Mouse (Mus musculus) hindbrain, embryonic 11.5 days (tissue): ENCODE data around the gene Mapk3. TPM values are rescaled to one million over a fixed set of nuclear protein-coding genes. Genes with fewer than 3 reads are reported as not detected.

Experiments
- ATAC-seq: fragments of 200-750 bp; cut with Nextera tagmentation; 2 replicates; pipeline ENCODE4 v1.8.0; 2017; ENCODE audit warnings: mild to moderate bottlenecking, moderate TSS enrichment, moderate library complexity; ENCODE audit not compliant: low FRiP score
- DNase-seq: peaks from one replicate; pipeline ENCODE4 v3.0.0-alpha.2; 2015; ENCODE audit warnings: low spot score
- H3K27ac ChIP-seq: fragments of 300-500 bp; sonication (generic); 2 replicates; pipeline ENCODE4 v1.5.1; 2014; ENCODE audit warnings: mild to moderate bottlenecking, low read depth, low read length
- H3K27me3 ChIP-seq: fragments of 300-500 bp; sonication (generic); 2 replicates; pipeline ENCODE4 v1.6.1; 2014; ENCODE audit warnings: mild to moderate bottlenecking, low read length, moderate library complexity, mixed read lengths; ENCODE audit not compliant: control insufficient read depth, insufficient read depth
- H3K36me3 ChIP-seq: fragments of 300-500 bp; sonication (generic); 2 replicates; pipeline ENCODE4 v1.6.1; 2014; ENCODE audit warnings: mild to moderate bottlenecking, low read length, moderate library complexity, mixed read lengths; ENCODE audit not compliant: control insufficient read depth, insufficient read depth
- H3K4me1 ChIP-seq: fragments of 300-500 bp; sonication (generic); replicated peaks from 2 replicates; pipeline ENCODE4 v1.6.1; 2014; ENCODE audit warnings: low read length, mixed read lengths; ENCODE audit not compliant: control insufficient read depth, insufficient read depth
- H3K4me2 ChIP-seq: fragments of 300-500 bp; sonication (generic); replicated peaks from 2 replicates; pipeline ENCODE4 v1.6.1; 2014; ENCODE audit warnings: mild to moderate bottlenecking, low read depth, low read length
- H3K4me3 ChIP-seq: fragments of 300-500 bp; sonication (generic); 2 replicates; pipeline ENCODE4 v1.5.1; 2014; ENCODE audit warnings: low read depth, low read length
- H3K9ac ChIP-seq: fragments of 300-500 bp; sonication (generic); 2 replicates; pipeline ENCODE4 v1.6.1; 2014; ENCODE audit warnings: low read depth, low read length
- H3K9me3 ChIP-seq: fragments of 300-500 bp; sonication (generic); 2 replicates; pipeline ENCODE4 v1.6.1; 2016; ENCODE audit warnings: low read length; ENCODE audit not compliant: control insufficient read depth
- WGBS: fragments of 180-500 bp; shearing (Covaris S2); extraction: QIAGEN DNeasy Blood & Tissue Kit; methylation state at CpG from one replicate; pipeline ENCODE4 v1.1.7; 2014; 5-methylcytosine and 5-hydroxymethylcytosine counted together
- polyA plus RNA-seq: library from polyadenylated mRNA; unstranded; fragments of >200 nt; fragmentation: Nextera tagmentation; extraction: Ambion mirVana; gene quantifications from 2 replicates; pipeline ENCODE4 v1.2.1, GENCODE M21; 2014

Mapk3 gene
- polyA plus RNA-seq, result 47.2 and 51.8 TPM in 2 replicates

DNA sequence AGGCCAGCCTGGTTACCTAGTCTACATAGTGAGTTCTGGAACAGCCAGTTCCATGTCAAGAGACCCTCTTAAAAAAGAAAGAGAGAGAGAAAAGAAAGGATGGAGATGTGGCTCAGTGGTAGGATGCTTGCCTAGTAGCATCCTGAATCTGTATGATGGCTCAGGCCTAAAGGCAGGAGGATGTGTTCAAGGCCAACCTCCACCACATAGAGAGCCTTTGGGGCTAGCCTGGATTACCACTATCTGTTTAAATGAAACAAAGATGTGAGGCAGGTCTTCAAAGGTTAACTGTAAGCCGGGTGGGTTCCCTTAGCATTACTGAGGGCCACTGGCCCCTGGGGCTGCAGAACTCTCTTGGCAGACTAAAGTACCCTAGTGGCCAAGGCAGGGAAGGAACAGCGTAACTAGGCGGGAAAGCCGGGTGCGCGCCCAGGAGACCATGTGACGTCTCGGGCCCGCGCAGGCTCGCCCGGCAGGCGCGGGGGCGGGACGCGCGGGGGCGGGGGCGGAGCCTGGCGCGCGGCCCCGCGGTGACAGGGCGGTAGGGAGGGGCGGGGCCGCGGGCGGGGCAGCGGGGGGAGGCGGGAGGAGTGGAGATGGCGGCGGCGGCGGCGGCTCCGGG is at the start of gene Mapk3:
Gene Mapk3, plus strand, starts transcription at position 552 of the 622 bp plus-strand sequence.
- DNase-seq (peak; percentile 92), ATAC-seq (peak; percentile 73)
- peak within 1 kb of the TSS; percentile 70 for H3K4me3 ChIP-seq
- H3K4me2 ChIP-seq, result peak within 1 kb of the TSS; percentile 92
- peak within 1 kb of the TSS; percentile 80 for H3K27ac ChIP-seq
- no peaks in the 10 kb centered on the region for H3K9me3 ChIP-seq
- H3K27me3 ChIP-seq, result no peaks in the 10 kb centered on the region
- H3K36me3 ChIP-seq, result no peaks in the 10 kb centered on the region
- under 1% methylated on average over 26 of the region's 38 CpGs for WGBS
- peak within 1 kb of the TSS; percentile 89 for H3K9ac ChIP-seq
- peaks cover 10% of the 10 kb centered on the region for H3K4me1 ChIP-seq

DNA sequence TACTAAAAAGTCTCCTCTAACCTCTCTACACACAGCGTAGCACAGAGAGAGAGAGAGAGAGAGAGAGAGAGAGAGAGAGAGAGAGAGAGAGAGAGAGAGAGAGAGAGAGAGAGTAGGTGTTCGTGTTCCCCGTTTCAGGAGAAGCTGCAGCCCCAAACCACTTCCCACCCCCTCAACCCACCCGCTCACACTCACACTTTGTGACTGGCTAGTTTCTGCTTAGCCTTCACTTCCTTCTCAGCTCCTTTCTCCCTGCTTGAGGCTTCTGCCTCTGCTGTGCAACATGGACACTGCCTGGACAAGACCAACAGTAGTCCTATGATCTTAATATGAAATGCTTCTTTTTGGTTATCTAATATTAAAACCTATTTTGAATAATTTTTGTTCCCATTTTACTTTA is 49.1 kb upstream of the Mapk3 start:
- Histone ChIP-seq H3K27me3 (no peaks in the 10 kb centered on the region), H3K4me2 (no peak overlapping the region), H3K4me3 (no peak overlapping the region), H3K9me3 (no peaks in the 10 kb centered on the region), H3K9ac (no peak overlapping the region), H3K36me3 (no peaks in the 10 kb centered on the region), H3K27ac (no peak overlapping the region), H3K4me1 (no peaks in the 10 kb centered on the region)
- 70% methylated on average over 3 of the region's 4 CpGs for WGBS
- ATAC-seq, result no peak
- DNase-seq, result no peak

DNA sequence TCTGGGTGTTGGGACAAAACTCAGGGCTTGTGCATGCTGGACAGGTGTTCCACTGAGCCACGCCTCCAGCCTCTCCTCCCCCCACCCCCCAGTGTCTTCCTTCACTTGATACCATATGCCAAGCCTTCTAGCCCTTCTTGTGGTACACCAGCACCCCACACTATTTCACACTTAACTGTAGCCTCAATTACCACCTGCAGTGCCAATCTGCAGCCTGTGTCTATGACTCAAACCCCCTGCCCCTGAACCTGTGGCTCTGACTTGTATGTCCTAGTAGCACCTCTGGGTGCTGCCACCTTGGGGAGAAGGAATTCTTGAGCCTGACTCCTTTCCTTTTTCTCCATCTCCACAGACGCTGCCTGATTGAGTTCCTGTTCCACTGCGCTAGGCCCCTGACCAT is 47.5 kb upstream of the Mapk3 start:
- Histone ChIP-seq H3K27ac (no peak overlapping the region), H3K9ac (no peak overlapping the region), H3K4me2 (no peak overlapping the region), H3K9me3 (no peaks in the 10 kb centered on the region), H3K4me3 (no peak overlapping the region), H3K36me3 (no peaks in the 10 kb centered on the region), H3K27me3 (no peaks in the 10 kb centered on the region), H3K4me1 (no peaks in the 10 kb centered on the region)
- no peak for DNase-seq
- no peak for ATAC-seq
- 88% methylated on average over 3 of the region's 3 CpGs for WGBS

DNA sequence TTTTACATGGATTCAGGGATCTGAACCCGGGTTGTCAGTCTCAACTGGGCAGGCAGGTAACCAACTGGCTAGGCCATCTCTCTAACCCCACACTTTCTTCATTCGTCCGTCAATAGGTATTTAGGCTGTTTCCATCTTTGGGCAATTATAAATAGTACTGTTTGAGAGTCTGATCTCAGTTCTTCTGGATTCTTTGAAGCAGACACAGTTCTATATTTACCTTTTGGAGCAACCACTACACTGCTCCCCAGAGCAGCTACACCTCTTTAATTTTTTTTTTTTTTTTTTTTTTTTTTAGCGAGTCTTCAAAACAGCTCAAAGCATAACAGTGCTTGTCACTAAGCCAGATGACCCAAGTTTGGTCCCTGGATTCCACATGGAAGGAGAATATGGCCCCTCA is 43.7 kb upstream of the Mapk3 start:
- H3K4me1 ChIP-seq, result no peaks in the 10 kb centered on the region
- no peak for ATAC-seq
- H3K36me3 ChIP-seq, result no peaks in the 10 kb centered on the region
- WGBS, result 81% methylated on average over 4 of the region's 4 CpGs
- H3K27ac ChIP-seq, result no peak overlapping the region
- no peak overlapping the region for H3K4me2 ChIP-seq
- H3K9me3 ChIP-seq, result no peaks in the 10 kb centered on the region
- no peak overlapping the region for H3K4me3 ChIP-seq
- no peaks in the 10 kb centered on the region for H3K27me3 ChIP-seq
- H3K9ac ChIP-seq, result no peak overlapping the region
- no peak for DNase-seq

DNA sequence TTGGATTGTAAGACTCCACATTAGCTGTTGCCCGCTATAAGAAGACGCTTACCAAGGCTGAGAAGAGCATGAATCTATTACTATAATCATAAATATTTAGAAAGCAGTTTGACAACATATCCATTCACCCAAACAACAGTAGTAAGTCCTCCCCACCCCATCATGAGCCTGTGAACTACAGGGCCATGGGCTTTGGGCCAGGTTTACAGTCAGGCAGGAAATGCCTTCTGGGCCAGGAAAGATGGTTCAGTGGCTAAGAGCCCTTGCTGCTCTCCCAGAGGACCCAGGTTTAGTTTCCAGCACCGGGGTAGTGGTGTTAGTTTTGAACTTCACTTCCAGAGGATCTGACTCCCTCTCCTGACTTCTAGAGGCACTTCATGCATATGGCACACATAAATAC is 41.8 kb upstream of the Mapk3 start:
- no peaks in the 10 kb centered on the region for H3K4me1 ChIP-seq

DNA sequence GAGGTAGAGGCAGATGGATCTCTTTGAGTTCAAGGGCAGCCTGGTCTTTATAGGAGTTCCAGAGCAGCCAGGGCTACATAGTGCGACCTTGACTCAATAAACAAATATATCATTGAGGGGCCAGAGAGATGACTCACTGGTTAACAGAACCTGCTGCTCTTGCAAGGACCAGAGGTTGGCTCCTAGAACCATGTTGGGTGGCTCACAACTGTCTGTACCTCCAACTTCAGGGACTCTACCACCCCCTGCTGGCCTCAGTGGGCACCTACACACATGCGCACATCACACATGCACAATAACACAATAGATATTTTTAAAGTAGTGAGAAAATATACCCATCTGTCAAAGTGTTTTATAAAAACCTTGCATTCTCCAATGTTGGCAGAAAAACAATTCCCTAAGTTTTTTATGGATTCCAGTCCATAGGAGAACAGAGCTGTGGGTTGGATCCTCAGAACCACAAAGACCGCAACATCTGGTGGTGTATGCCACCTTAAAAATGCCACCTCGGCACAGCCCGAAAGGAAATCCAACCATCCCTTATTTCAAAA is 40.5 kb upstream of the Mapk3 start:
- no peak for DNase-seq
- 95% methylated on average over 5 of the region's 5 CpGs for WGBS
- Histone ChIP-seq H3K4me1 (no peaks in the 10 kb centered on the region), H3K36me3 (no peaks in the 10 kb centered on the region), H3K9ac (no peak overlapping the region), H3K4me2 (no peak overlapping the region), H3K27me3 (no peaks in the 10 kb centered on the region), H3K27ac (no peak overlapping the region), H3K4me3 (no peak overlapping the region), H3K9me3 (no peaks in the 10 kb centered on the region)
- no peak for ATAC-seq

More for the DNA sequence above, 41.8 kb upstream of the Mapk3 start:
- no peaks in the 10 kb centered on the region for H3K27me3 ChIP-seq
- H3K9ac ChIP-seq, result no peak overlapping the region
- no peaks in the 10 kb centered on the region for H3K9me3 ChIP-seq
- WGBS, result 88% methylated on average over 3 of the region's 3 CpGs
- no peak for ATAC-seq
- H3K36me3 ChIP-seq, result no peaks in the 10 kb centered on the region
- no peak overlapping the region for H3K27ac ChIP-seq
- DNase-seq, result no peak
- H3K4me3 ChIP-seq, result no peak overlapping the region
- no peak overlapping the region for H3K4me2 ChIP-seq

DNA sequence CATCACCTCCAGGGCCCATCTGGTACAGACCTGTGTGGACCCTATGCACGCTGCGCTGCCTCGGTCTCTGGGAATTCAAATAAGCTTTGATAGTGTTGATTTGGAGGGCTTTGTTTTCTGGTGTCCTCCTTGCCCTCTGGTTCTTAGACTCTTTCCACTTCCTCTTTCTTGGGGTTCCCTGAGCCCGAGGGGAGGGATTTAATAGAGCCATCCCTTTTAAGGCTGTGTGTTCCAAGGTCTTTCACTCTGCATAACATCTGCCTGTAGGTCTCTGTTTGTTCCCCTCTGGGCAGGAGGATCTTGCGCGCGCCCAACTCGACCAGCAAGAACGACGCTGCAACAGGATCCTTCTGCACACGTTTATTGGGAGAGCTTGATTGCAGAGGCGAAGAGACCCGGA is 37.8 kb upstream of the Mapk3 start:
- H3K27ac ChIP-seq, result no peak overlapping the region
- no peak overlapping the region for H3K4me2 ChIP-seq
- no peaks in the 10 kb centered on the region for H3K36me3 ChIP-seq
- WGBS, result 90% methylated on average over 13 of the region's 13 CpGs
- no peak overlapping the region for H3K9ac ChIP-seq
- no peaks in the 10 kb centered on the region for H3K27me3 ChIP-seq
- H3K4me3 ChIP-seq, result no peak overlapping the region
- no peaks in the 10 kb centered on the region for H3K9me3 ChIP-seq
- no peak for DNase-seq
- no peak for ATAC-seq
- H3K4me1 ChIP-seq, result no peaks in the 10 kb centered on the region

DNA sequence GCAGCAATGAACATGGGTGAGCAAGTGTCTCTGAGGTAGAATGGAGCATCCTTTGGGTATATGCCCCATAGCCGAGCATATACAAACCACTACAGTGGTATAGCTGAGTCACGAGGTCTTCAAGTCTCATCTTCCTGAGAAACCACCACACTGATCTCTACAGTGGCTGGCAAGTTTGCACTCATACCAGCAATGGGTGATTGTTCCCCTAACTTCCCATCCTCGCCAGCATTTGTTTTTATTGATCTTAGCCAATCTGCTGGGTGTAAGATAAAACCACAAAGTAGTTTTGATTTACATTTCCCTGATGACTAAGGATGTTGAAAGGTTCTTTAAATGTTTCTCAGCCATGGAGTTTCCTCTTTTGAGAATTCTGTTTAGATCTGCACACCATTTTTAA is 34.3 kb upstream of the Mapk3 start:
- Histone ChIP-seq H3K27ac (no peak overlapping the region), H3K4me3 (no peak overlapping the region), H3K4me2 (no peak overlapping the region), H3K36me3 (no peaks in the 10 kb centered on the region), H3K27me3 (no peaks in the 10 kb centered on the region), H3K9ac (no peak overlapping the region), H3K9me3 (no peaks in the 10 kb centered on the region), H3K4me1 (no peaks in the 10 kb centered on the region)
- ATAC-seq (no peak), DNase-seq (no peak)
- WGBS, result 83% methylated on average over 3 of the region's 3 CpGs

DNA sequence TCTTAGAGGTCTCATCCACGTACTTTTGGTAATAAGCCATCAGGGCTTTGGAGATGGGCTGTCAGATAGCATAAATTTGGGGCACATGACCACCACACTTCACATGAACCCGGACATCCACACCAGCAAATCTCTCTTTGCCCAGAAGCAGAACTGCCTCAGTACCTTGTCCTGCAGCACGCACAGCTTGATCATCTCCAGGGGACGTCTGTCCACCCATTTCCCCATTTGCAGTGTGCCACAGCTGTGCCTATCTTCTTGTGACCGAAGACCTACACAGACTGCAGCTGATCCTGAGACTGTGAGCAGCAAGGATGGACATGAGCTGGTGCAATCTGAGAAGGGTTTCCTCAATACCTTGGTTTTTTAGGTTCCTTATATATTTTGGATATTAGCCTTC is 33.7 kb upstream of the Mapk3 start:
- Histone ChIP-seq H3K4me3 (no peak overlapping the region), H3K9me3 (no peaks in the 10 kb centered on the region), H3K4me2 (no peak overlapping the region), H3K9ac (no peak overlapping the region), H3K4me1 (no peaks in the 10 kb centered on the region), H3K27me3 (no peaks in the 10 kb centered on the region), H3K27ac (no peak overlapping the region), H3K36me3 (no peaks in the 10 kb centered on the region)
- WGBS, result 82% methylated on average over 5 of the region's 5 CpGs
- DNase-seq (no peak), ATAC-seq (no peak)
